Mouse (Mus musculus) lung, adult 2 months (tissue): ENCODE results near the gene Chrdl2.

Experiments
- CTCF ChIP-seq: fragments of 200-500 bp; IDR thresholded peaks from 2 replicates; pipeline ENCODE4 v1.5.1; 2011; ENCODE audit warnings: mild to moderate bottlenecking, low read length, control low read depth; ENCODE audit not compliant: insufficient read depth
- POLR2A ChIP-seq: fragments of 200-500 bp; IDR thresholded peaks from 2 replicates; pipeline ENCODE4 v1.6.1; 2011; ENCODE audit warnings: low read depth, mild to moderate bottlenecking, control low read depth, low read length, borderline replicate concordance; ENCODE audit errors: extremely low read depth

GRCm38 (mm10) chr7:99971926-99972325 is 34.0 kb upstream of the Chrdl2 start:
- TF ChIP-seq POLR2A (no peak), CTCF (no peak)
